Mouse (Mus musculus): ENCODE data around the gene Tet3. TPM values are rescaled to one million over a fixed set of nuclear protein-coding genes. Genes with fewer than 3 reads are reported as not detected.
A peak's percentile ranks its signal among the peaks of the same experiment; 100 is the strongest.
"Not testable (repeated sequence)": the region's sequence is repeated elsewhere in the genome, so short reads cannot be mapped to it uniquely, and the experiment has no call there.

The Tet3 gene
- total RNA-seq, 2 experiments from 2014 or later: 22.2 to 29.7 TPM

GRCm38 (mm10) chr6:83370316-83370965 is 88.4 kb downstream of the Tet3 start:
- DNase-seq: peak; percentile 29

GRCm38 (mm10) chr6:83363075-83363474 is 95.8 kb downstream of the Tet3 start:
- DNase-seq: no peak

DNA sequence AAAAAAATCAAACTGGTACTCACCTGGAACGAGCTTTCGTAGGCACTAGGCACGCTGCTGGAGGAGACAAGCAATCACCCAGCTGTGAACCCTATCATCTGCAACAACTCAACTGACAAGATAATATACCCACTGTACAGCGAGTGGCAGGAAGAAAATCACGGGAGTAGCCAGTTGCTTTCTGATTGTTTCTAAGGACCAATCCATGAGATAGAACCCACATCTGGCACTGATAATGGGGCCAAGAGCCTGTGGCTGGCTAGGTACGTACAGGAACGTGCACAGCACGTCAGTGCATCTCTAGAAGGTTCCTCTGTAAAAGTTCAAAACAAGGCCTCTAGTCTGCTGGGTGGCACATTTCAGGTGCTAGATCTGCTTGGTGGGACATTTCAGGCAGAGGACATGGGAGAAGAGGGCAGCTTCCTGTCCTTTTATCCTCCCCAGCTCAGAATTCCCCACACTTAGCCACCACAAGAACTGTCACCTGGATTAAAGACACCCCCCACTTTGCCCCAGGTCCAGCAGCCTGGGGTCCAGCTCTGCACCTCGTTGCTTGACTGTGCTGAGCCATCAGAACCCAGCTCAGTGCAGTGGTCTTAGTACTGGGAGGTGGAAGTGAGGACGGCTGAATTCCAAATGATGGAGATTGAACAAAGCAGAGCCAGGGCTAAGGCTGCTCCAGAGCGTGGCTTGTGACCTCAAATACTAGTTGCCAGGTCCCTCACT is 97.2 kb downstream of the Tet3 start:
- DNase-seq: no peak

DNA sequence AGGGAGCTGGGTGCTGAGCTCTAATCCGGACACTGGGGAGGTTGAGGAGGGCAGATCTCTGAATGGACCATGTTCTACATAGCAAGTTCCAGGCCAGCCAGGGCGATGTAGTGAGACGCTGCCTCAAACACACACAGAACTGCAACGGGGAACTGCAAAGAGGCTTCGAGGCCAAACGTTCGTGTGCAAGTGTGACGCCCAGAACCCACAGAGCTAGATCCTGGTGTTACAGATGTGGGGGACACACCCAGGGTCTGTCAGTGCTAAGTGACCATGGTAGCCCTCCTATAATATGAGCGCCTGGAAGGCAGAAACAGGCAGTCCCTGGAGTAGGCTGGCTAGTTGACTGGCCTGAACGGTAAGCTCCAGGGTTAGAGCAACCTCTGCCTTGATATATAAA is 101.4 kb downstream of the Tet3 start:
- DNase-seq: no peak

GRCm38 (mm10) chr6:83356569-83357138 is 102.2 kb downstream of the Tet3 start:
- peak; percentile 71 for DNase-seq

DNA sequence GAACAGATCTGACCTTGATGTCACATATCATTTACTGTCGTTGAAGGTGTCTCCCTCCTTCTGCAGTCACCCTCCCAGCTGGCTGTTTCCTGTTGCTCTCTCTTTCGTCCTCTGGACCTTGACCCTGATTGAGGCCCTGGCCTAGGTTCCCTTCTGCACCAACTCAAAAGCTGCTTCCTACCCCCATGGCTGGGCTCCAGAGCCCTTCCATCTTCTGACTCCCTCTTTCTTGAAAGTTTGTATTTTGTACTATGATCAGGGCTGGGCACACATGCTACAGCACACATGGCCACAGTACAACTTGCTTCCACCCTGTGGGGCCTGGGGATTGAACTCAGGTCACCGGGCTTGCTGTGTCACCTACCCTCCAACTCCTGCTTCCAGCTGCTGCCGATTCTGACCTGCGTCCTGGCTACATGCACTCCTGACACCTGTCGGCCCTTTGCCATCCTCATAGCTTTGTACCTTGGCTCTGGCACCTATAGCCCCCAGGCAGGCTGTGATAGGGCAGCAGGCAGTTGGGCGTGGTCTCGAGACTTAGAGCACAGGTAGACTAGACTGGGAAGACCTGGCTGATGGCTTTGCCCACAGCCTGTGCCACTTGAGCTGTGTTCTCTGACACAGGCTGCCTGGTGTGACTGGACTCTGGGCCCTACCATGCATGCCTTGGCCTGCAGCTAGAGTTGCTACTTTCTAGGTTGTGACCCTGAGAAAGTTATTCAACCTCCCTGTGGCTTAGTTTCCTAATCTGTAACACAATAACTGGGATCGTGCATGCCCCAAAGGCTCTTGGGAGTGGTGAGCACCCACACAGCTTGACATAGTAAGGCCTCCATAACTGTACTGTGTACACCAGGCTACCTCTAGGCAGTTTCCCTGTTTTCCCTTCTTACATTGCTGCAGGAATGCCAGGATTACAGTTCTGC is 103.8 kb downstream of the Tet3 start:
- no peak for DNase-seq

DNA sequence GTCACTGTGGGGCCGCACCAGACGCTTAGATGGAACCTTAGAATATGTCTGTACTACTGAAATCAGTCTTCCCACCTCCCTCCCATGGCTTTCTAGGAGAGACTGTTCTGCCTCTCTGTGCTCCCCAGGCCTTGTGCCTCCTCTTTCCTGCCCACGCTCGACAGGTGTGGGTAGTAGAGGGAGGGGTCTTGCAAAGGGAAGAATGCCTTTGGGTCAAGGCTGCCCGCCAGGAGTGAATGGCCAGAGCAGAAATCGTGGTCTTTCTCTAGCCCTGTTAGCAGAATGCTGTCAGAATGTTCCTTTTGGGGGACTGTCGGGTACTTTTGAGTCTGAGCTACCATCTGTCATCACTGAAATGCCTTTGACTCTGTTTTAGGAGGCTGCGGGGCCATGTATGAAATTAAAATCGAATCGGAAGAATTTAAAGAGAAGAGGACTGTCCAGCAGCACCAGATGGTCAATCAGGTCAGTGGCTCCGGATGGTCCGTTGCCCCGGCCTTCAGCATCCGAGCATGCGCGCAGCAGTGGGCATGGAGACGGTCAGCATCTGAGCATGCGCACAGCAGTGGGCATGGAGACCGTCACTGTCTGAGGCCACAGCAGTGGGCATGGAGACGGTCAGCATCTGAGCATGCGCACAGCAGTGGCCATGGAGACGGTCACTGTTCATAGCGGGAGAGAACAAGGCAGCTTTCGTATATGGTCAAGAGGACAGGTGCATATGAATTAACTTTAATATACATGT is 106.0 kb downstream of the Tet3 start:
- no peak for DNase-seq

- DNase-seq: no peak
These were observed 107.3 kb downstream of the Tet3 start for GRCm38 (mm10) chr6:83351490-83352160.

DNA sequence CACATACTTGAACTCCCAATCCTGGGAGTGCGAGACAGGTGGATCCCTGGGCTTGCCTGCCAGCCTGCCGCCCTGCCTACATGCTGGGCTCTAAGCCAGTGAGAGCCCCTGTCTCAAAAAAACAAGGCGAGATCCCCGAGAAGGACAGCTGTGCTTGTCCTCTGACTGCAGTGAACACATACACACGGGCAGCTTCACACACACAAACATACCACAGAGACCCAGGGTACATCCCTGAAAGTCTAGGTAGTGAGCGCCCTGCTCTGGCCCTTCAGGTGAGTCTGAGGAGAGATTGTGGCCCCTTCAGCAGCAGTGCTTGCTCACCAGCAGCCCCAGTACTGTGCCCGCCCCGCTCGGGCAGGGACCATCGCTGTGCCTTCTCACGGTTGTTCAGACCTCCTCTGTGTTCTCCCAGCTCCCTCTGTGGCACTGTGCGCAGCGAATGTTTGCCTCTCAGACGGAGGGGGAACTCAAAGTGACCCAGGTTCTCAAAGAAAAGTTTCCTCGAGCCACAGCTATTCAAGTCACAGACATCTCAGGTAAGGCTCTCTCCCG is 108.0 kb downstream of the Tet3 start:
- no peak for DNase-seq

GRCm38 (mm10) chr6:83350172-83350571 is 108.7 kb downstream of the Tet3 start:
- DNase-seq: no peak

DNA sequence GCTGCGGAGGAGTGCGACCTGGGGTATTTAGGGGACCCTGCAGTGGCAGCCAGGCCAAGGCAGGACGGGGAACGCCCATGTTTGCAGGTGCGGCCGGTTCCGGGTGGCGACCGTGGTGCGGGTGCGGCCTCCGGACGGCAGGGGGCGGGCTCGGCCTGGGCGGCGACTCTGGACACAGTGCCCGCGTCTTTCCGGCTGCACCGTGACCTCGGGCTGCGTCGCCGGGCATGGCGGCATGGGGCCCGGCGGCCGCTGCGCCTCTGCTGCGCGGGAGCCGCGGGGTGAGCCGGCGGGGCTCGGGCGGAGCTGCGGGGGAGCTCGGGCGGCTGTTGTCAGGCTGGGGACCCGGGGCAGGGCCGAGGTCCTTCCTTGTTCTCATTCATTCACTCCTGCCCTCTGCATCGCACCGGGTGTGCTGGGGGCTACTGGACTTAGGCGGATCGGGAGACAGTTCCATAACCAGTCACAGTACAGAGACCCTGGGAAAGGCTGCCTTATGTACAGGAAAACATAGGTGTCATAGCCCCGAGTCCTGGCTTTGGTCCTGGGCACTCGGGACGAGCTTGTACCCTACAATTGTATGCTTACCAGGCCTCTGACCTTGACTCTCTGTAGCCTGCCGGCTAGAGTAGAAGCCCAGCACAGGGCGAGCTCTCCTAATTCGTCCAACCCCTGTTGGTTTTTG is 109.5 kb downstream of the Tet3 start:
- peak; percentile 82 for DNase-seq

GRCm38 (mm10) chr6:83348873-83349272 is 110.0 kb downstream of the Tet3 start, which contains the start of gene Bola3:
Bola3 (plus strand) TSS chr6:83349147.
- DNase-seq: no peak

DNA sequence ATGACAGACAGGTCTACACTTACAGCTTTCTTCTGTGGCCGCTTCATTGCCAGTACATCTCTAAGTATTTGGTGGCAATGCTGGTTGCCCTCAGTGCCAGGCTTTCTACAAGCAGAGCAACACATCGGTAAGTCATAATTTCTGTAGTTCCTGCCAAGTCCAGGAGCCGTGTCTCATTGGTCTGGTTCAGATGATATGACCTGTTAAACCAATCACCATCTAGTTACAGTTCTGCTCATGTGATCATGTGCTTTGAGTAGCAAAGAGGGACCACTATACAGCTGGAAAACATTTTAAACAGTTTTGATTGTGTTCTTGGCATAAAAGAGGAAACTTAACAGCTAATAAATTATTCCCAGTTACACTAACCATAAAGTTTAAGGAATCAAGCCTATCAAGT is 111.0 kb downstream of the Tet3 start:
- no peak for DNase-seq

GRCm38 (mm10) chr6:83345285-83345684 is 113.6 kb downstream of the Tet3 start:
- not testable (repeated sequence) for DNase-seq

DNA sequence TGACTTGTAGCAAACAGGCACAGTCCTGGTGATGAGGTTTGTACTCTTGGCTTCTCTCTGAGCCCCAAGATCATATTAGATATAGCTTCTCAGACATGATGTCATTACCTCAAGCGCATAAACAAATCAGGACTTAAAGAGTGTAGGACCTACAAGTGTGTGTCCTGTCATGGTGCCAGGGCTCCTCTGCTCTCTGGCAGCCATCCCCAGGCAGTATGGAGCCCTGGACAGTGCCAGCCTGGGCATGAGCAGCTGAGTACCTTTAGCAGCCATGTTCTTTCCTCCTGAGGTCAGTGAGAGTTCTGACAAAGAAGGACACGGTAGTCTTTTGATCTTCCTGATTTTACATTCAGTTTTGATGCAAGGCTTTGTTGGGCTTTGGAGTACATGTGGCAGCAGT is 115.9 kb downstream of the Tet3 start:
- DNase-seq: no peak

DNA sequence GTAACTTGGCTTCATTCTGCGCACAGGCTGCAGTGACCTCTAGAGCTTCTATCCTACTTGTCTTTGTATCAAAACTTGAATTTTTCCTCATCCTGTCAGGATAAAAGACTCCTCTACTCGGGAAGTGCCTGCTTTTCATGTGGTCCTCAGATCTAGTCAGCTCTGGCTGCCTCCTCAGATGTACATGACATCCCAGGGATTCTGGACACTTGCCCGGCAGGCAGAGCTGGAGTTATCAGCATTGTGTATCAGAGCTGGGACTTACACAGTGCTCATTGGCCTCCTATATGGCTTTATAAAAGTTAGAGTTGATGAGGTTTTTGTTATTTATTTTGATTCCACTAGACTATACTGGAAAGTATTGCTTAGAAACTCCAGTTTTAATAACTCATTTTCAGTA is 117.5 kb downstream of the Tet3 start:
- no peak for DNase-seq

- DNase-seq: no peak
These were observed 131.2 kb downstream of the Tet3 start for GRCm38 (mm10) chr6:83327591-83328190.

DNA sequence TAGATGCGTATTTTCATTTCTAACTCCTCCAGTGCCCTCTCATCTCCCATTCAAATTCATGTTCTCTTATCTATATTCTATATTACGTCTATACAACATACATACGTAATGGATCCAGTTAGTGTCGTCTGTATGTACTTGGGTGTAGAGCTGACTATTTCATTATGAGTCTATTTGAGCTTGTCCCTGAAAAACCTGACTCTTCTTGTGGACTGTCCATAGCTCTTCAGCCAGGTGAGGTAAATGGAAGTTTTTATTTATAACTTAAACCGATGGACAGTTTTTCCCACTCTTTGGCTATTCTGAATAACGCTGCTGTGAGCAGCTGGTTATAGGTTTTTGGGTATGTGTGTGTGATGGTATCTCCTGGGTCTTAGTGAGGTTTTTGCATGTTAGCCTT is 132.1 kb downstream of the Tet3 start:
- no peak for DNase-seq

DNA sequence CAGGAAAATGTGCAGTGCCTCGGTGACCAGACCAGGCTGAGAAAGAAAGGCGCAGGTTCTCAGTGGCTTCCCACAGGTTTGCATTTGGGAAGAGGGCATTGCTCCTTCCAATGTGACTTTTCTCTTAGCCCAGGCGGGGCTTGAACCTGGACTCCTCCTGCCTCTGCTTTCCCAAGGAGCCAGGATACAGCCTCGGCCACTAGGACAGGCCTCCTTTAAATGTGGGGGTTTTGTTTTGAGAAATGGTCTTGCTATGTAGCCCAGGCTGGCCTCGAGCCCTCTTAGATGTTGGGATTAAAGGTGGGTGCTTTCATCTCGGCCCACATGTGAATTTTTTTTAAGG is 132.5 kb downstream of the Tet3 start:
- no peak for DNase-seq
